16 mouse cellular contexts compared by ENCODE assay signal in genomic region chr14:57620598-57621236, GRCm38 (mm10). TPM values are rescaled to one million over a fixed set of nuclear protein-coding genes. Genes with fewer than 3 reads are reported as not detected.
DNase-seq lines count a peak whose midpoint lies in the region; ATAC-seq lines count a peak whose summit lies in the region.
"Had no signal": no experiment of that assay in that cellular context is flagged by ENCODE, and none has a peak within 500 bp of the region (broad histone marks: within the 10 kb centered on the region; RNA-seq: fewer than 3 reads in every experiment).

No protein-coding gene starts in this region.

- H3K4me1 ChIP-seq in kidney, embryonic 16.5 days (ENCODE audit: insufficient read depth, low read length), result no peaks in the 10 kb centered on the region

- H3K27ac ChIP-seq in kidney, embryonic 16.5 days (ENCODE audit: low read length), result no peak overlapping the region
- H3K27ac ChIP-seq: heart, embryonic 13.5 days; macrophage; midbrain, embryonic 13.5 days had no signal

- no peaks in the 10 kb centered on the region for H3K9me3 ChIP-seq in kidney, embryonic 16.5 days (ENCODE audit: low read length)
- H3K9me3 ChIP-seq: heart, embryonic 13.5 days; midbrain, embryonic 13.5 days had no signal

- no peaks in the 10 kb centered on the region for H3K27me3 ChIP-seq in kidney, embryonic 16.5 days (ENCODE audit: insufficient read depth, low read length)
- H3K27me3 ChIP-seq: heart, embryonic 13.5 days; midbrain, embryonic 13.5 days; Patski had no signal

- peaks cover 16% of the 10 kb centered on the region for H3K36me3 ChIP-seq in kidney, embryonic 16.5 days (ENCODE audit: insufficient read depth, low read length)

- 57% methylated on average over 4 of the region's 4 CpGs for WGBS in kidney, embryonic 16.5 days

- ATAC-seq in kidney, embryonic 16.5 days (ENCODE audit: low FRiP score, low TSS enrichment), result no peak
- ATAC-seq: midbrain, embryonic 13.5 days; Patski had no signal

- no peak overlapping the region for H3K4me2 ChIP-seq in kidney, embryonic 16.5 days (replicated peaks; ENCODE audit: low read depth, low read length)
- H3K4me2 ChIP-seq: heart, embryonic 13.5 days; lung, embryonic 14.5 days; midbrain, embryonic 13.5 days had no signal

- peak; percentile 37 to 47 for DNase-seq in cerebellum, adult 18-20 months
- no peak for DNase-seq in cerebellum, adult 8-10 months
- DNase-seq in kidney, adult 18-20 months, result peak; percentile 22
- DNase-seq in brain, adult 2 months (ENCODE audit: low read depth, low spot score), result peak; percentile 48
- DNase-seq in kidney, adult 8-10 months, result peak; percentile 11 to 34
- DNase-seq in layer of hippocampus, postnatal 14 days (ENCODE audit: low spot score in 2 of 2), result no peak
- no peak for DNase-seq in embryo, embryonic 10.5 days (ENCODE audit: low spot score)
- DNase-seq: liver; lung, embryonic 14.5 days; right cerebral cortex, postnatal 25 days; thymus, adult 2 months had no signal

- H3K9ac ChIP-seq in kidney, embryonic 16.5 days (replicated peaks; ENCODE audit: low read length), result no peak overlapping the region
- H3K9ac ChIP-seq: heart, embryonic 13.5 days; lung, embryonic 14.5 days; midbrain, embryonic 13.5 days had no signal

- no peak overlapping the region for H3K4me3 ChIP-seq in kidney, embryonic 16.5 days (ENCODE audit: low read length)
- H3K4me3 ChIP-seq: heart, embryonic 13.5 days; midbrain, embryonic 13.5 days had no signal

RNA-seq across cellular contexts. Expression of gene Xpo4, which starts 44.5 kb away (rescaled TPM):
- 19.8 and 24.3 TPM in 2 replicates for polyA plus RNA-seq in kidney, embryonic 16.5 days (2015; fragmentation: Nextera tagmentation; extraction: Ambion mirVana)
- 10 to 100 TPM; 13.0 to 14.1 TPM for total RNA-seq in layer of hippocampus, postnatal 14 days (2021)

RNA-seq across cellular contexts. Expression of gene Eef1akmt1, which starts 49.3 kb away (rescaled TPM):
- 81.1 and 88.1 TPM in 2 replicates for polyA plus RNA-seq in kidney, embryonic 16.5 days (2015; fragmentation: Nextera tagmentation; extraction: Ambion mirVana)
- 10 to 100 TPM; 32.7 to 34.0 TPM for total RNA-seq in layer of hippocampus, postnatal 14 days (2021)

Comparison
In these comparisons a context has a peak if more than half of its experiments do, and no peak if none do; other contexts are left out.
1. DNase-seq: peak in cerebellum, adult 18-20 months (2 of 2), kidney, adult 18-20 months (single experiment), brain, adult 2 months (single experiment) and kidney, adult 8-10 months (2 of 2); none in cerebellum, adult 8-10 months (single experiment), layer of hippocampus, postnatal 14 days (0 of 2) and embryo, embryonic 10.5 days (single experiment).